Mouse (Mus musculus) layer of hippocampus, adult 8-10 months (tissue): ENCODE data around the gene 4930402H24Rik. TPM values are rescaled to one million over a fixed set of nuclear protein-coding genes. Genes with fewer than 3 reads are reported as not detected.

Experiments used
- DNase-seq, 2 experiments: peaks; one replicate each; pipeline ENCODE4 v3.0.0; 2022; ENCODE audit warnings: low spot score in 2 of 2
- total RNA-seq, 4 experiments: library from RNA; stranded (reverse); gene quantifications; 2 replicates each; pipeline ENCODE4 v1.2.4; 2022

Gene 4930402H24Rik
- total RNA-seq, 4 experiments from 2014 or later = 74.4 to 113 (median 91.0) TPM

DNA sequence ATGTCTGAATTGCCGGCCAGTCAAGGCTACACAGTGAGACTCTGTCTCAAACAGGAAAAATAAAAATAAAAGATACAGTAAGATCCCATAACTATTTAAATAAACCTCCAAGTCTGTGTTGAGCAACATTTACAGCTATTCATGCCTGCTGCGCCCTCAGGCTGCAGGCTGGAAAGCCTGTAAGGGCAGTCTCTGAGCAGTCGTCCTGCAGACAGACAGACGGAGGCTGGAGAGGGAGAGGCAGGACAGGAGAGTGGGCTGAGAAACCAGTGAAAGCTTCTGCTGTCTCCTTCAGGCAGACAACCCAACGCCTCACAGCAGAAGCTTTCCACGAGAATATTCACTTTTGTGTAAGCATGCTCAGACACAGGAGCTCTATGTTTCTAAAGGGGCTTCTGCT, 92.5 kb downstream of the 4930402H24Rik start:
- DNase-seq = no peak

DNA sequence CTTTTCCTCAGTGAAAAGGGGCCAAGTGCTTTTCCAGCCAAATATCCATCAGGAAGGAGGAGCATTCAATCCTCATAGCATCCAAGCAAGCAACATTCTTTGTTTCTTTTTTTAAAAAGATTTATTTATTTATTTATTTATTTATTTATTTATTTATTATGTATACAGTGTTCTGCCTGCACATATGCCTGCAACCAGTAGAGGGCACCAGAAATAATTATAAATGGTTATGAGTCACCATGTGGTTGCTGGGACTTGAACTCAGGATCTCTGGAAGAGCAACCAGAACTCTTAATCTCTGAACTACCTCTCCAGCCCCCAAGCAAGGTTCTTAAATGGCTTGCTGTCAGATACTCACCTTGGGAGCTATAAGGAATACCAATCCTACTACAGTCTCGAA, 93.7 kb downstream of the 4930402H24Rik start:
- no peak for DNase-seq

GRCm38 (mm10) chr2:130805146-130805545, 101.1 kb downstream of the 4930402H24Rik start:
- DNase-seq = no peak

GRCm38 (mm10) chr2:130803706-130804105, 102.5 kb downstream of the 4930402H24Rik start:
- no peak for DNase-seq

- DNase-seq = no peak
Observed at GRCm38 (mm10) chr2:130795731-130796130, 110.5 kb downstream of the 4930402H24Rik start.

DNA sequence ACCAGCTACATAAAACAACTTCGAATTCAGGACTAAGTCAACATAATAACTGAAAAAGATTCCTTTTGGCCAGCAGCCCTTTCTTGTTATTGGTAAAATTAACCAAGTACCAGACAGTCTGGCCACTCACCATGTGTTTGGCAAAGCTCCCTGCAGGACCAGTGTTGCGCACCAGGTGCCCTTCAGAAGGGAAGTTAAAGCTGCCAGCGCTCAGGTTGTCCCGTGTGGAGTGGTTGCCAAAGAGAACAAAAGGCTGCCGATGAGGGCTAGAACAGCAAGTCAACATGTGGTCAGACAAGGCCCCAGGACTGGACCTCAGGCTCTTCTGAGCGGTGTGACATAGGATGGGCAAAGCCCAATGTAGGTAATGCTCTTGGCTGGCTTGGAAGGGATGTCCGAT, 114.5 kb downstream of the 4930402H24Rik start:
- DNase-seq = no peak

DNA sequence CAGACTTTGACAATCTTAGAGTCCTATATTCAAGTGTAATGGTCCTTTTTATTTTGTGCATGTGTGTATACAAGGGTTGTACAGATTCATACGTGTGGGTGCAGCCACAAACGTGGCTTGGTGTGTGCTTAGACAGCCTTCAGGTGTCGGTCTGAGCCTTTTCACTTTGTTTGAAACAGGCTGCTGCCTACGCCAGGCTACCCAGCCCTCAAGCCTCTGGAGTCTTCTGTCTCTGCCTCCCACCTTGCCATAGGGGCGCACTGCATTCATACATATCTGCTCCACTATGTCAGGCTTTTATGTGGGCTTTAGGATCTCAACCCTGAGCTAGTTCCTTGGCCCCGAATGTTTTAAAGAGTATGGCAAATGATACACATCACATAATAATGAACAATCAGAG, 116.6 kb downstream of the 4930402H24Rik start:
- no peak for DNase-seq

GRCm38 (mm10) chr2:130789039-130789438, 117.2 kb downstream of the 4930402H24Rik start:
- DNase-seq = no peak

- no peak for DNase-seq
Observed at GRCm38 (mm10) chr2:130784939-130785338, 121.3 kb downstream of the 4930402H24Rik start.

- DNase-seq = no peak
Observed at GRCm38 (mm10) chr2:130780615-130781303, 125.4 kb downstream of the 4930402H24Rik start.

GRCm38 (mm10) chr2:130779935-130780334, 126.3 kb downstream of the 4930402H24Rik start:
- DNase-seq = no peak

GRCm38 (mm10) chr2:130776610-130777009, 129.6 kb downstream of the 4930402H24Rik start:
- DNase-seq = no peak

- no peak for DNase-seq
Observed at GRCm38 (mm10) chr2:130767483-130767882, 138.7 kb downstream of the 4930402H24Rik start.

DNA sequence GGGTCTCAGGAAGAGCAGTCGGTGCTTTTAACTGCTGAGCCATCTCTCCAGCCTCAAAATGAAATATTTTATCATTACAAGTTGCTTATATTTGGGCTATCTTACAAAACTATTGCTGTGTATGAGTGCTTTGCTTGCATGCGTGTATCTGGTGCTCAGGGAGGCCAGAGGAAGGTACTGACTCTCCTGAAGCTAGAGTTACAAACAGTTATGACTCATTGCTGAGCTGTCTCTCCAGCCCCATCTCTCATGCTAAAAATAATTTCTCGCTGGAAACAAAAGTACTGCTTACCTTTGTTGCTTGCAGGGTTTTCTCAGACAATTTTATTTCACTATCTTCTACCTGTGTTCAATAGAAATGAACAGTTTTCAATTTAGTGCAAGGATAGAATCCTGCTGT, 140.8 kb downstream of the 4930402H24Rik start:
- DNase-seq = no peak

GRCm38 (mm10) chr2:130760876-130761275, 145.3 kb downstream of the 4930402H24Rik start:
- DNase-seq = no peak

DNA sequence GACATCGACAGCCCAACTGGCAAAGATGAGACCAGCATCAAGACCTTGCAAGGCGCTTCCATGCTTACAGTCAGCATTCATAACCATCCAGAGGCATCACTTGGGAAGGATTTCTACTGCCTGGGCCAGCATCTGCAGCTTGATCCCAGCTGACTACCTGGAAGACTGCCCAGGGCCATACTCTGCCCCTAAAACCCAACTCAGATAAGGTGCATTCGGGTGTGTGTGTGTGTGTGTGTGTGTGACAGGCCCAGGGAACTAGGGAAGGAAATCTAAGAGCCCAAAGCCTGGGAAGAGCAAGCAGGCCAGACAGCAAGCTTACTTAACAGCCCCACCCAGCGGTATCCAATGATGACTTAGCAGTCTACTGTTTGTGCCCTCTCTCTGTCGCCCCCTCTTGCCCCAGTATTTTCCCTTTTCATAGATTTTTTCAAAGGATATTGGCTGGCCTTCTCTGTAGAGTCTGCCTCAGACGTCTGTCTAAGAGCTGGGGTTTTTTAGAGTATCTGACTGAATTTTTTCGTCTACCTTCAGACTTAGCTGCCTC, 151.1 kb downstream of the 4930402H24Rik start:
- no peak for DNase-seq

DNA sequence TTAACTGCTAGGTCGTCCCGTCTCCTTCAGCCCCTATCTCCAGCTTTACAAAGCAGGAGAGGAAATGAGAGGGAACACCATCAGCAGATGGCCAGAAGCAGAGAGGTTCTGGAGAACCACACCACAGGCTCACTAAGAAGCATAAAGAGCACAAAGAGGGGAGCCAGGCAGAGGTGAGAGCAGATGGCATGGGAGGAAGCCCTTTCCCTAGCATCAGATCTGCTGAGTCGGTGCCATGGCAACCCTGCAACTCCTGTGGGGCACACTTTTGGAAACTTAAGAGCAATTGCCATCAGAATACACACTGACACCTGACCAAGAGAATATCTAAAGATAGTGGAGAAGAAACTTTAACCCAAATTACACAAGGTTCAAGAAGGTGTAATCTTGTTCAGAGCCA, 151.6 kb downstream of the 4930402H24Rik start:
- DNase-seq = no peak

DNA sequence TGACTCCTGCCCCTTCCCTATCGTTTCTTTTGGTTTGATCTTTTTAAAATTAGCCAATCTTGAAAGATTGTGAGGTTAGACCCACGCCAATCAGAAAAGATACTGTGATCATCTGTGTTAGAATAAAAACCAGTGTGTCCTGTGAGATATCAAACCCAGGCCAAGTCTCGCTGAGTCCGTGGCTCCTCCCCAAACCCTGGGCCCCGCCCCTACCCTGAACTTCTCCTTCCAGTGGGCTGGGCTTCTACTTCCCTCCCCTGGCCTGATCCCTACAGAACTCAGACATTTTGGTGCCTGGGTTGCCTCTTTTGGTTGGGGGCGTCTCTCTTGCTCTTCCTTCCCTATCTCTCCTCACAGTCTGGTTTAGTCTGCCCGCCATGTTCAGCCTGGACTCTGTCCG, 155.8 kb downstream of the 4930402H24Rik start:
- DNase-seq = no peak

GRCm38 (mm10) chr2:130749708-130750107, 156.5 kb downstream of the 4930402H24Rik start:
- DNase-seq = no peak

DNA sequence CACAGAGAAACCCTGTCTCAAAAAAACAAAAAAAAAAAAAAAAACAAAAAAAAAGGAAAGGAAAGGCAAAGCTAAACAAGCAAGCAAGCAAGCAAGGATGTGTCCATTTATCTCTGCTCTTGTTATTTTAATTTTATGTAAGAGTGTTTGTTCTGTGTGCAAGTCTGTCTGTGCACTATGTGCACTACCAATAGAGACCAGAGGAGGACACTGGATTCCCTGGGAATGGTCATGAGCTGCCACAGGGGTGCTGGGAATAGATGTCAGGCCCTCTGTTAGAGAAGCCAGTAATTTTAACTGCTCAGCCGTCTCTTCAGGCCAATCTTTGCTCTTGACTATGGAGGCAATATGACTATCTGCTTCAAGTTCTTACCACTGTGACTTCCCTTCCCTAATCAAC, 162.6 kb downstream of the 4930402H24Rik start:
- no peak for DNase-seq

GRCm38 (mm10) chr2:130740096-130740495, 166.1 kb downstream of the 4930402H24Rik start:
- no peak for DNase-seq

DNA sequence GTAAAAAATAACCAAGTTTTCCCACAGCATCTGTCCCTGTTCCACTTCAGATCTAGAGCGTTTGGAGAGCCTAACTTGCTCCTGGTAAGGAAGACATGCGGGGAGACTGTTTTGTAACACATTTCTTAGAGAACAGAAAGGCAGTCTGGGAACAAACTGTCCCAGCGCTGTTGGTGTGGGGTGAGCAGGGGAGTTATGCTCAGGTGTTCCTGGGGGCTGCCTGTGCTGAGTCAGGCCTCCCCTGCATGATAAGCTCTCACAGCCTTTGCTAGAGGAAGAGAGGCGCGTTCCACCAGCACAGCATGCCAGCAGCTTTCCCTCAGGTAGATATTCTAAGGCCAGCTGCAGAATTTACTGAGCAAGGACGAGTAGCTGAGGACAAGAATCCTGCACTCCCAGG, 168.2 kb downstream of the 4930402H24Rik start:
- DNase-seq = no peak

- DNase-seq = peak in 1 of 2 experiments; percentile 31
Observed at GRCm38 (mm10) chr2:130735281-130735680, 170.9 kb downstream of the 4930402H24Rik start.
